Mouse (Mus musculus): Measurements from ENCODE around the gene Olfr1371.
"Not testable (repeated sequence)": the region's sequence is repeated elsewhere in the genome, so short reads cannot be mapped to it uniquely, and the experiment has no call there.

Olfr1371 gene

GRCm38 (mm10) chr11:52227053-52227452 is 13.3 kb upstream of the Olfr1371 start:
- ATAC-seq (ENCODE audit: insufficient number of reproducible peaks, low FRiP score, low TSS enrichment): no peak

- ATAC-seq (ENCODE audit: insufficient number of reproducible peaks, low FRiP score, low TSS enrichment): no peak
These were observed 12.3 kb upstream of the Olfr1371 start for GRCm38 (mm10) chr11:52225986-52226599.

GRCm38 (mm10) chr11:52223968-52224682 is 10.3 kb upstream of the Olfr1371 start:
- ATAC-seq (ENCODE audit: insufficient number of reproducible peaks, low FRiP score, low TSS enrichment): no peak

- no peak for ATAC-seq (ENCODE audit: insufficient number of reproducible peaks, low FRiP score, low TSS enrichment)
These were observed 9.1 kb upstream of the Olfr1371 start for GRCm38 (mm10) chr11:52222891-52223290.

- ATAC-seq (ENCODE audit: insufficient number of reproducible peaks, low FRiP score, low TSS enrichment): not testable (repeated sequence)
These were observed 8.1 kb upstream of the Olfr1371 start for GRCm38 (mm10) chr11:52221921-52222320.

- ATAC-seq (ENCODE audit: insufficient number of reproducible peaks, low FRiP score, low TSS enrichment): peak; percentile 31; the same call in 1 of the 2 replicates
These were observed 6.5 kb upstream of the Olfr1371 start for GRCm38 (mm10) chr11:52220282-52220681.

GRCm38 (mm10) chr11:52196496-52197023 is 17.2 kb downstream of the Olfr1371 start:
- not testable (repeated sequence) for ATAC-seq (ENCODE audit: insufficient number of reproducible peaks, low FRiP score, low TSS enrichment)

GRCm38 (mm10) chr11:52180651-52181050 is 33.1 kb downstream of the Olfr1371 start:
- not testable (repeated sequence) for ATAC-seq (ENCODE audit: insufficient number of reproducible peaks, low FRiP score, low TSS enrichment)

- not testable (repeated sequence) for ATAC-seq (ENCODE audit: insufficient number of reproducible peaks, low FRiP score, low TSS enrichment)
These were observed 33.9 kb downstream of the Olfr1371 start for GRCm38 (mm10) chr11:52179897-52180296.

GRCm38 (mm10) chr11:52168461-52168860 is 45.3 kb downstream of the Olfr1371 start:
- ATAC-seq (ENCODE audit: insufficient number of reproducible peaks, low FRiP score, low TSS enrichment): no peak

GRCm38 (mm10) chr11:52167901-52168302 is 45.9 kb downstream of the Olfr1371 start:
- ATAC-seq (ENCODE audit: insufficient number of reproducible peaks, low FRiP score, low TSS enrichment): not testable (repeated sequence)

- ATAC-seq (ENCODE audit: insufficient number of reproducible peaks, low FRiP score, low TSS enrichment): no peak
These were observed 46.7 kb downstream of the Olfr1371 start for GRCm38 (mm10) chr11:52167126-52167525.

- ATAC-seq (ENCODE audit: insufficient number of reproducible peaks, low FRiP score, low TSS enrichment): no peak
These were observed 49.9 kb downstream of the Olfr1371 start for GRCm38 (mm10) chr11:52163926-52164325.
